Mouse (Mus musculus): ENCODE results near the gene Ric8b. TPM values are rescaled to one million over a fixed set of nuclear protein-coding genes. Genes with fewer than 3 reads are reported as not detected.

Gene Ric8b
- polyA plus RNA-seq, 1 experiment from 2014 or later, result 15.5 TPM

- no peaks in the 10 kb centered on the region for H3K27me3 ChIP-seq (replicated peaks; ENCODE audit: control insufficient read depth, insufficient read depth, low read length)
- no peak overlapping the region for H3K9ac ChIP-seq (ENCODE audit: low read depth, low read length)
- ATAC-seq, result no peak
- no peaks in the 10 kb centered on the region for H3K9me3 ChIP-seq (ENCODE audit: control insufficient read depth, low read length)
- no peak overlapping the region for H3K4me3 ChIP-seq (ENCODE audit: low read length)
- H3K4me2 ChIP-seq (ENCODE audit: low read depth, low read length), result no peak overlapping the region
- peaks cover 8% of the 10 kb centered on the region for H3K4me1 ChIP-seq (ENCODE audit: control insufficient read depth, insufficient read depth, low read length)
- no peak overlapping the region for H3K27ac ChIP-seq (ENCODE audit: low read length)
- WGBS, result 78% methylated on average over 9 of the region's 9 CpGs
- no peaks in the 10 kb centered on the region for H3K36me3 ChIP-seq (ENCODE audit: control insufficient read depth, insufficient read depth, low read length)
Measured at GRCm38 (mm10) chr10:84906895-84907294, 10.5 kb upstream of the Ric8b start.

DNA sequence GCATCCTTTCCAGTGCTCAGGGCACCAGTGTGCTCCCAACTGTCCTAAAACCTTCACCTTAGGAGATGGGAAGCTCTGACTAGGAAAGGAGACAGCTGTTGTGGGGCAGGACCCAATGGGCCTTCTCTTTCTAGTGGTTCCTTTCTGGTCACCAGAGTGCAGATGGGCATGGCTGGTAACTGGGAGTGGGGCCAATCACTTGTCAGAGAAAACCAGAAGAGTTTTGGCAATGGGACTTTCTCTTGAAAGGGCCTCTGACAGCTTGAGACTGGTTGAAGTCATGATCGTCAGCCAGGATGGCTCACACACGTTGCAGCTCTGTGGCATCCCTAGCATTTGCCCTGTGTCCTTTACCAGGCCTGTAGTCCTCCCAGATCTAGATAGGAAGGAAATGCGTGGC is 9.4 kb upstream of the Ric8b start:
- Histone ChIP-seq H3K4me3 (ENCODE audit: low read length) (no peak overlapping the region), H3K9me3 (ENCODE audit: control insufficient read depth, low read length) (no peaks in the 10 kb centered on the region), H3K36me3 (ENCODE audit: control insufficient read depth, insufficient read depth, low read length) (no peaks in the 10 kb centered on the region), H3K27me3 (replicated peaks; ENCODE audit: control insufficient read depth, insufficient read depth, low read length) (no peaks in the 10 kb centered on the region), H3K4me2 (ENCODE audit: low read depth, low read length) (no peak overlapping the region), H3K4me1 (ENCODE audit: control insufficient read depth, insufficient read depth, low read length) (peaks cover 8% of the 10 kb centered on the region), H3K27ac (ENCODE audit: low read length) (no peak overlapping the region), H3K9ac (ENCODE audit: low read depth, low read length) (no peak overlapping the region)
- 86% methylated on average over 3 of the region's 3 CpGs for WGBS
- ATAC-seq, result no peak

DNA sequence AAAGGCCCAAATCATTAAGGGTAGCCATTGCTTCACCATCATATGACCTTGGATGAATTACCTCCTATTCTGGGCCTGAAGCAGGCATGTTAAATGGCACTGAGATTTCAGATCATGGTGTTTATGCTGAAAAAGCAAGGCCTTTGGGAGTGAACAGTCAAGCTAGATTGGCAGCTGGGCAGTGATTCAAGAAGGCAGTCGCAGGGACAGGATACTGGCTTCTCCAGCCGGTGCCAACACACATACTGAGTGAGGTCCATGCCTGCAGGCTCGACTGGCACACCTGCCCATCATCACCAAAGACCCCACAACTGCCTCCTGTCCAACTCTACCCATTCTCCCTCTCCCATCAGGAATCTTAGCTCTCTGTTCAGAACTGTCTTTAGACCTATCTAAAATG is 8.9 kb upstream of the Ric8b start:
- Histone ChIP-seq H3K9ac (ENCODE audit: low read depth, low read length) (no peak overlapping the region), H3K4me3 (ENCODE audit: low read length) (no peak overlapping the region), H3K4me2 (ENCODE audit: low read depth, low read length) (no peak overlapping the region), H3K27ac (ENCODE audit: low read length) (no peak overlapping the region), H3K9me3 (ENCODE audit: control insufficient read depth, low read length) (no peaks in the 10 kb centered on the region), H3K4me1 (ENCODE audit: control insufficient read depth, insufficient read depth, low read length) (peaks cover 4% of the 10 kb centered on the region), H3K36me3 (ENCODE audit: control insufficient read depth, insufficient read depth, low read length) (no peaks in the 10 kb centered on the region), H3K27me3 (replicated peaks; ENCODE audit: control insufficient read depth, insufficient read depth, low read length) (no peaks in the 10 kb centered on the region)
- WGBS, result 90% methylated on average over 3 of the region's 3 CpGs
- ATAC-seq, result no peak

DNA sequence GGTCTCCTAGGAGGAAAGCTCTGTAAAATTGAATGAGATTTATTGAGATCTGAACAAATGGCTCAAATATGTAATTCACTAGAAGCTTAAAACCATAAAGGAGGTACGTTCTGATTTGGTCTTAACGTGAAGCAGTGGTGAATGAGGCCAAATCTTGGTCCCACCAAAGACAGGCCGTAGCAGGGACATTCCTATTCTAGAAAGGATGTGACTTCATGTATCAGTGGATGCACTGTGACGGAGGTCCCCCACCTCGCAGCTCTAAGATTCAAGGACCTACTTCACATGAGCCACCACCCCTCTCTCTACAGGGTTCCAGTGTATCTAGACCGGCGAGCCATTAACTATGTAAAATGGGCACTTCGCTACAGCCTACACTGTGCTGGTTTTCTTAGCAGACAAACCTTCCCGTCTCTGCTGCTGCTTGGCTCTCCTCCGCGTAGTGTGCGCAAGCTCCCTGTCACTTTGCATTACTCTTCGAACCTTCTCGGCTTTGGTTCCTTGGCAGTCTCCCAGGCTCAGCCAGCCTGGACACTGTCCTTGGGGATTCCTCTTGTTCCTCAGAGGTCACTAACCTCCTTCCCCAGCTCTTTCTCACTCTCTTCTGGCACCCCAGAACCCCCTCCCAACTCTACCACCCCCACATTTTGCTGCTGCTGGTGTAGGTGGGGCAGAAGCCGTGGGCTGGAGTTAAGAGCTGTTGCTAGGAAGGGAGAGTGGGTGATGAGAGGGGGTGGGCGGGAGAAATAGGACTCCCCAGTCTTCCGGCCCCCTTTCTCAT is 8.2 kb upstream of the Ric8b start:
- Histone ChIP-seq H3K4me1 (ENCODE audit: control insufficient read depth, insufficient read depth, low read length) (no peaks in the 10 kb centered on the region), H3K4me2 (ENCODE audit: low read depth, low read length) (no peak overlapping the region), H3K4me3 (ENCODE audit: low read length) (no peak overlapping the region), H3K9me3 (ENCODE audit: control insufficient read depth, low read length) (no peaks in the 10 kb centered on the region), H3K36me3 (ENCODE audit: control insufficient read depth, insufficient read depth, low read length) (no peaks in the 10 kb centered on the region), H3K27ac (ENCODE audit: low read length) (no peak overlapping the region), H3K27me3 (replicated peaks; ENCODE audit: control insufficient read depth, insufficient read depth, low read length) (no peaks in the 10 kb centered on the region), H3K9ac (ENCODE audit: low read depth, low read length) (no peak overlapping the region)
- ATAC-seq, result no peak
- WGBS, result 79% methylated on average over 17 of the region's 17 CpGs

GRCm38 (mm10) chr10:84910194-84910593 is 7.2 kb upstream of the Ric8b start:
- no peaks in the 10 kb centered on the region for H3K9me3 ChIP-seq (ENCODE audit: control insufficient read depth, low read length)
- no peak overlapping the region for H3K9ac ChIP-seq (ENCODE audit: low read depth, low read length)
- no peak overlapping the region for H3K4me2 ChIP-seq (ENCODE audit: low read depth, low read length)
- H3K4me1 ChIP-seq (ENCODE audit: control insufficient read depth, insufficient read depth, low read length), result no peaks in the 10 kb centered on the region
- no peak for ATAC-seq
- no peaks in the 10 kb centered on the region for H3K36me3 ChIP-seq (ENCODE audit: control insufficient read depth, insufficient read depth, low read length)
- no peaks in the 10 kb centered on the region for H3K27me3 ChIP-seq (replicated peaks; ENCODE audit: control insufficient read depth, insufficient read depth, low read length)
- no peak overlapping the region for H3K27ac ChIP-seq (ENCODE audit: low read length)
- 51% methylated on average over 7 of the region's 7 CpGs for WGBS
- no peak overlapping the region for H3K4me3 ChIP-seq (ENCODE audit: low read length)

DNA sequence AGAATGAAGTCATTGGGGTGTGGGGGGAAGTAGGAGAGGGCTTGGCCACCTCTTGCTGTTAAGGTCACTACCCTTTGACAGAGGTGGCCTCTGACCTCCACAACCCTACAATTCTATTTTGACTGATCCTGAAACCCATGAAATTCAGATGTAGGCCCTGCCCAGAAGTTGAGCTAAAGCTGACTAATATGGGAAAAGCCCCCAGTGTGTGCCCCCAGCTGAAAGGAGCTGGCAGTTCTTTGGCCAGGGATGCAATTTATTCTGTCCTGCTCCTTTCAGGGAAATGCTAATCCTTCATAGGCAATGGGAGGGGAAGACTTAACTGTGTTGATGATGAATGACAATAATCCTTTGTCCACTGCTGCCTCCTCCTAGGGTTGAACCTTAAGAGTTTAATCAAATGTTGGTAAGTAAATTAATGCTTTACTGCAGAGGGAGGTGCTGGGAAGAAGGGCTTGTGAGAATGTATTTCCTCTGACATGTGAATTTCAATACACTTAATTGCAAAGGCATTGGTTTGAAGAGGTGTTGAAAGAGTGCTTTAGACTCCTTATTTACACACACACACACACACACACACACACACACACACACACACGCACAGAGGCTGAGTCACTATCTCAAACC is 6.5 kb upstream of the Ric8b start:
- WGBS, result 70% methylated on average over 1 of the region's 1 CpGs
- no peaks in the 10 kb centered on the region for H3K9me3 ChIP-seq (ENCODE audit: control insufficient read depth, low read length)
- ATAC-seq, result no peak
- no peaks in the 10 kb centered on the region for H3K4me1 ChIP-seq (ENCODE audit: control insufficient read depth, insufficient read depth, low read length)
- no peak overlapping the region for H3K9ac ChIP-seq (ENCODE audit: low read depth, low read length)
- no peak overlapping the region for H3K27ac ChIP-seq (ENCODE audit: low read length)
- no peaks in the 10 kb centered on the region for H3K36me3 ChIP-seq (ENCODE audit: control insufficient read depth, insufficient read depth, low read length)
- H3K27me3 ChIP-seq (replicated peaks; ENCODE audit: control insufficient read depth, insufficient read depth, low read length), result no peaks in the 10 kb centered on the region
- no peak overlapping the region for H3K4me2 ChIP-seq (ENCODE audit: low read depth, low read length)
- H3K4me3 ChIP-seq (ENCODE audit: low read length), result no peak overlapping the region

DNA sequence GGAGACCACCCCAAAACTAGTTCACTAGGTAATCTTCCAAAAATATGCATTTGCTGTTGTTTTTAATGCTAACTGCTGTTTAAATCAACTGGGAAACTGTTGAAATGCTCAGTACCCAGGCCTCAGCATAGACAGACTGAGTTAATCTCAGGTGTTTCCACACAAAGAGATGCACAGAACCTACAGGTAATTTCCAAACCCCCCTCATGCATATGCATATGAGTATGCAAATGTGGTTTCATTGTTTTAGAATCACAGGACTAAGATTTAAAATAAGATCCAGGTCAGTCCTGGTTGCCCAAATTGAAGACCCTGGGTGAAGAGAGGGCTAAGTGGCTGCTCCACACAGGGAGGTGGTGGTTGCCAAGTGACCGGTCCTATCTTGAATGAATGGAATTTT is 4.3 kb upstream of the Ric8b start:
- H3K4me1 ChIP-seq (ENCODE audit: control insufficient read depth, insufficient read depth, low read length), result no peaks in the 10 kb centered on the region
- 62% methylated on average over 1 of the region's 1 CpGs for WGBS
- ATAC-seq, result no peak

GRCm38 (mm10) chr10:84915476-84915875 is 1.9 kb upstream of the Ric8b start:
- no peak for ATAC-seq
- H3K9ac ChIP-seq (ENCODE audit: low read depth, low read length), result no peak overlapping the region
- H3K9me3 ChIP-seq (ENCODE audit: control insufficient read depth, low read length), result no peaks in the 10 kb centered on the region
- H3K36me3 ChIP-seq (ENCODE audit: control insufficient read depth, insufficient read depth, low read length), result no peaks in the 10 kb centered on the region
- H3K27ac ChIP-seq (ENCODE audit: low read length), result no peak overlapping the region
- H3K4me1 ChIP-seq (ENCODE audit: control insufficient read depth, insufficient read depth, low read length), result 0 out of 2 replicates have a peak, but pooled peaks cover 3% of the 10 kb centered on the region
- no peak overlapping the region for H3K4me2 ChIP-seq (ENCODE audit: low read depth, low read length)
- WGBS, result 75% methylated on average over 6 of the region's 6 CpGs
- H3K27me3 ChIP-seq (replicated peaks; ENCODE audit: control insufficient read depth, insufficient read depth, low read length), result no peaks in the 10 kb centered on the region
- H3K4me3 ChIP-seq (ENCODE audit: low read length), result no peak overlapping the region

More for the DNA sequence above, 4.3 kb upstream of the Ric8b start:
- Histone ChIP-seq H3K9ac (ENCODE audit: low read depth, low read length) (no peak overlapping the region), H3K27ac (ENCODE audit: low read length) (no peak overlapping the region), H3K36me3 (ENCODE audit: control insufficient read depth, insufficient read depth, low read length) (no peaks in the 10 kb centered on the region), H3K4me3 (ENCODE audit: low read length) (no peak overlapping the region), H3K9me3 (ENCODE audit: control insufficient read depth, low read length) (no peaks in the 10 kb centered on the region), H3K27me3 (replicated peaks; ENCODE audit: control insufficient read depth, insufficient read depth, low read length) (no peaks in the 10 kb centered on the region), H3K4me2 (ENCODE audit: low read depth, low read length) (no peak overlapping the region)

DNA sequence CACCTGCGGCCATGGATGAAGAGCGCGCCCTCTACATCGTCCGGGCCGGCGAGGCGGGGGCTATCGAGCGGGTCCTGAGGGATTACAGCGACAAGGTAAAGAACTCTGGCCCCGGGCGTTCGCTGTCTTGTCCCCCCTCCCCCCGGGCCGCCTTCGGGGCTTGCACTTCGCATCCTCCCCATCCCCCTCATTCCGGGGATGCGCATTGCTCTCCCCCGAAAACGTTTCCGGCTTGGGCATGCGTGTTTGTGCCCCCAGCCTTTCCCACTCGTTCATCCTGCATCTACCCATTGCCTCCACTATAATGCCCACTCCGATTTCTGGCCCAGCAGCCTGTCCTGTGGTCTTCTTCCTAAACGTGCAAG is 297 bp downstream of the Ric8b start:
- Histone ChIP-seq H3K4me3 (ENCODE audit: low read length) (peak overlapping the region; percentile 82), H3K4me1 (ENCODE audit: control insufficient read depth, insufficient read depth, low read length) (0 out of 2 replicates have a peak, but pooled peaks cover 4% of the 10 kb centered on the region), H3K4me2 (ENCODE audit: low read depth, low read length) (peak overlapping the region; percentile 56), H3K36me3 (ENCODE audit: control insufficient read depth, insufficient read depth, low read length) (no peaks in the 10 kb centered on the region), H3K27me3 (replicated peaks; ENCODE audit: control insufficient read depth, insufficient read depth, low read length) (no peaks in the 10 kb centered on the region), H3K27ac (ENCODE audit: low read length) (peak overlapping the region; percentile 96), H3K9ac (ENCODE audit: low read depth, low read length) (peak overlapping the region; percentile 93), H3K9me3 (ENCODE audit: control insufficient read depth, low read length) (no peaks in the 10 kb centered on the region)
- ATAC-seq, result no peak; the same call in 1 of the 2 replicates
- WGBS, result under 1% methylated on average over 23 of the region's 27 CpGs
